In the genomic region with DNA sequence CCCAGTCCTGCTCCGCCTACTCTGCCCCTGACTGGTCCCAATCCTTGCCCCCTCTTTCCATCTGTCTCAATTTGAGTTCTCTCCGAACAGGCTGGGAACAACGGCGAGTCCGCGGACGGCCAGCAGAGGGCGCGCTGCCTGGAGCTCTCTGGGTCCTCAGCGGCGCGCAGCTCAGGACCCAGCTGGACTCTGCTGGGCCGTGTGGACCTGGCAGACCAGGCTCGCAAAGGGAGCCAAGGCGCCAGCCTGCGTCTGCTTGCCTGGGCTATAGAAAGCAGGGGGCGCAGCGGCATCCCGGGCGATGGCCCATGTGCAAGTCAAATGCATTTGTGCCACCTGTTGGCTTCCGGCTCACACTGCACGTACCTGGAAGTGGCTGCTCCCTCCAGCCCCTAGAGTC, we compare ENCODE assay signal across 9 mouse cellular contexts.
A peak's percentile ranks its signal among the peaks of the same experiment; 100 is the strongest.
DNase-seq lines count a peak whose midpoint lies in the region; ATAC-seq lines count a peak whose summit lies in the region.
"Had no signal": no experiment of that assay in that cellular context is flagged by ENCODE, and none has a peak within 500 bp of the region (broad histone marks: within the 10 kb centered on the region; RNA-seq: fewer than 3 reads in every experiment).

No protein-coding gene starts in this region.

- no peaks in the 10 kb centered on the region for H3K9me3 ChIP-seq in hindbrain, embryonic 11.5 days (ENCODE audit: control insufficient read depth, low read length)
- H3K9me3 ChIP-seq in lung, embryonic 16.5 days (ENCODE audit: control insufficient read depth, low read length): no peaks in the 10 kb centered on the region

- under 1% methylated on average over 22 of the region's 22 CpGs for WGBS in hindbrain, embryonic 11.5 days
- WGBS in lung, embryonic 16.5 days: 1% methylated on average over 22 of the region's 22 CpGs

- H3K27ac ChIP-seq in hindbrain, embryonic 11.5 days (ENCODE audit: low read depth, low read length): 0 out of 2 replicates have a peak overlapping the region, but pooled peaks have one; percentile 19
- H3K27ac ChIP-seq in lung, embryonic 16.5 days (ENCODE audit: low read length): no peak overlapping the region

- peak; percentile 96 for ATAC-seq in hindbrain, embryonic 11.5 days (ENCODE audit: low FRiP score)
- ATAC-seq in lung, embryonic 16.5 days (ENCODE audit: low read depth): peak; percentile 99

- no peaks in the 10 kb centered on the region for H3K36me3 ChIP-seq in hindbrain, embryonic 11.5 days (ENCODE audit: control insufficient read depth, insufficient read depth, low read length)
- H3K36me3 ChIP-seq in lung, embryonic 16.5 days (ENCODE audit: control insufficient read depth, insufficient read depth, low read length): no peaks in the 10 kb centered on the region

- H3K4me1 ChIP-seq in hindbrain, embryonic 11.5 days (replicated peaks; ENCODE audit: control insufficient read depth, insufficient read depth, low read length): peaks cover 7% of the 10 kb centered on the region; the same call in 1 of the 2 replicates
- no peaks in the 10 kb centered on the region; the same call in 1 of the 2 replicates for H3K4me1 ChIP-seq in lung, embryonic 16.5 days (replicated peaks; ENCODE audit: control insufficient read depth, insufficient read depth, low read length)

- H3K27me3 ChIP-seq in hindbrain, embryonic 11.5 days (ENCODE audit: control insufficient read depth, insufficient read depth, low read length): no peaks in the 10 kb centered on the region
- no peaks in the 10 kb centered on the region for H3K27me3 ChIP-seq in lung, embryonic 16.5 days (ENCODE audit: control insufficient read depth, insufficient read depth, low read depth, low read length)

- peak; percentile 46 for DNase-seq in NIH3T3 (ENCODE audit: low read depth)
- DNase-seq in cerebellum, postnatal 10 days: peak; percentile 94 to 95
- peak; percentile 45 to 67 for DNase-seq in frontal cortex, postnatal 14 days (ENCODE audit: low spot score in 2 of 2)
- peak; percentile 93 for DNase-seq in hindbrain, embryonic 11.5 days (ENCODE audit: low spot score)
- peak; percentile 50 for DNase-seq in layer of hippocampus, adult 9-11 months
- DNase-seq in retina, embryonic 14.5 days (ENCODE audit: low spot score): peak; percentile 94
- peak; percentile 35 for DNase-seq in urinary bladder, postnatal 10 days (ENCODE audit: low spot score)

- H3K4me3 ChIP-seq in hindbrain, embryonic 11.5 days (ENCODE audit: low read depth, low read length): peak overlapping the region; percentile 12; the same call in 1 of the 2 replicates
- H3K4me3 ChIP-seq in lung, embryonic 16.5 days (ENCODE audit: low read length): peak overlapping the region; percentile 11; the same call in 1 of the 2 replicates
- H3K4me3 ChIP-seq: myocyte had no signal

- H3K9ac ChIP-seq in hindbrain, embryonic 11.5 days (ENCODE audit: low read depth, low read length): peak overlapping the region; percentile 42
- peak overlapping the region; percentile 53 for H3K9ac ChIP-seq in lung, embryonic 16.5 days (ENCODE audit: low read length)

- H3K4me2 ChIP-seq in hindbrain, embryonic 11.5 days (replicated peaks; ENCODE audit: low read depth, low read length): peak overlapping the region; percentile 32
- H3K4me2 ChIP-seq in lung, embryonic 16.5 days (ENCODE audit: low read depth, low read length): peak overlapping the region; percentile 43

Comparison
In these comparisons a context has a peak if more than half of its experiments do, and no peak if none do; other contexts are left out.
1. DNase-seq: peak in every context shown above with its lines; median percentile 94 in cerebellum, postnatal 10 days; 94 in retina, embryonic 14.5 days; 93 in hindbrain, embryonic 11.5 days; 56 in frontal cortex, postnatal 14 days; 50 in layer of hippocampus, adult 9-11 months; 46 in NIH3T3; 35 in urinary bladder, postnatal 10 days.